18 mouse cellular contexts compared by ENCODE assay signal in genomic region chr6:83147280-83147679, GRCm38 (mm10). TPM values are rescaled to one million over a fixed set of nuclear protein-coding genes. Genes with fewer than 3 reads are reported as not detected.
DNase-seq lines count a peak whose midpoint lies in the region; ATAC-seq and TF ChIP-seq lines count a peak whose summit lies in the region.
"Had no signal": no experiment of that assay in that cellular context is flagged by ENCODE, and none has a peak within 500 bp of the region (broad histone marks: within the 10 kb centered on the region; RNA-seq: fewer than 3 reads in every experiment).

No protein-coding gene starts in this region.

- WGBS in hindbrain, embryonic 13.5 days: 57% methylated on average over 7 of the region's 7 CpGs
- 66% methylated on average over 7 of the region's 7 CpGs for WGBS in hindbrain, postnatal 0 days

- no peak for ATAC-seq in hindbrain, embryonic 13.5 days (ENCODE audit: low FRiP score)
- no peak for ATAC-seq in hindbrain, postnatal 0 days
- no peak for ATAC-seq in megakaryocyte, adult 5-6 weeks (ENCODE audit: poor library complexity, severe bottlenecking)
- ATAC-seq: midbrain, embryonic 13.5 days had no signal

- DNase-seq in hindbrain, postnatal 0 days (ENCODE audit: low spot score): no peak
- peak; percentile 56 to 59 for DNase-seq in adrenal gland, postnatal 36 days
- no peak for DNase-seq in thymus, postnatal 14 days
- no peak for DNase-seq in spleen, postnatal 14 days (ENCODE audit: low spot score in 2 of 2)
- DNase-seq: cerebellum, adult 9-10 months; gastrocnemius, postnatal 25 days; kidney, adult 18-20 months; lung, adult 2 months; retina, postnatal 1 day; right cerebral cortex, postnatal 4 days; thymus, postnatal 4 days had no signal

- no peak overlapping the region for H3K4me2 ChIP-seq in hindbrain, embryonic 13.5 days
- no peak overlapping the region for H3K4me2 ChIP-seq in hindbrain, postnatal 0 days (ENCODE audit: low read depth, low read length)
- H3K4me2 ChIP-seq: embryonic facial prominence, embryonic 13.5 days; midbrain, embryonic 13.5 days; neural tube, embryonic 15.5 days had no signal

- TF ChIP-seq CTCF in hindbrain, postnatal 0 days (IDR thresholded peaks at IDR 0.05; ENCODE audit: low read depth): no peak

- H3K27ac ChIP-seq in hindbrain, embryonic 13.5 days: 0 out of 2 replicates have a peak overlapping the region, but pooled peaks have one; percentile 8
- no peak overlapping the region for H3K27ac ChIP-seq in hindbrain, postnatal 0 days
- H3K27ac ChIP-seq: embryonic facial prominence, embryonic 13.5 days; macrophage; midbrain, embryonic 13.5 days; neural tube, embryonic 15.5 days had no signal

- H3K36me3 ChIP-seq in hindbrain, embryonic 13.5 days: peaks cover 39% of the 10 kb centered on the region
- H3K36me3 ChIP-seq in hindbrain, postnatal 0 days (ENCODE audit: insufficient read depth, low read length): 0 out of 2 replicates have a peak, but pooled peaks cover 4% of the 10 kb centered on the region
- peaks cover 41% of the 10 kb centered on the region for H3K36me3 ChIP-seq in megakaryocyte, embryonic 14.5 days (replicated peaks; ENCODE audit: low read length)

- peak overlapping the region; percentile 24 for H3K9ac ChIP-seq in hindbrain, embryonic 13.5 days
- no peak overlapping the region for H3K9ac ChIP-seq in hindbrain, postnatal 0 days (replicated peaks; ENCODE audit: low read length)
- H3K9ac ChIP-seq: embryonic facial prominence, embryonic 13.5 days; midbrain, embryonic 13.5 days; neural tube, embryonic 15.5 days had no signal

- H3K9me3 ChIP-seq in hindbrain, embryonic 13.5 days: no peaks in the 10 kb centered on the region
- no peaks in the 10 kb centered on the region for H3K9me3 ChIP-seq in hindbrain, postnatal 0 days (ENCODE audit: low read length)
- H3K9me3 ChIP-seq in megakaryocyte, embryonic 14.5 days: no peaks in the 10 kb centered on the region
- H3K9me3 ChIP-seq: embryonic facial prominence, embryonic 13.5 days; midbrain, embryonic 13.5 days; neural tube, embryonic 15.5 days had no signal

- no peak overlapping the region for H3K4me3 ChIP-seq in hindbrain, embryonic 13.5 days
- no peak overlapping the region for H3K4me3 ChIP-seq in hindbrain, postnatal 0 days (ENCODE audit: low read length)
- peak overlapping the region; percentile 17 for H3K4me3 ChIP-seq in megakaryocyte, embryonic 14.5 days (replicated peaks)
- H3K4me3 ChIP-seq: embryonic facial prominence, embryonic 13.5 days; midbrain, embryonic 13.5 days; neural tube, embryonic 15.5 days had no signal

- H3K4me1 ChIP-seq in hindbrain, embryonic 13.5 days (replicated peaks): peaks cover 20% of the 10 kb centered on the region
- H3K4me1 ChIP-seq in hindbrain, postnatal 0 days (ENCODE audit: insufficient read depth, low read length): 0 out of 2 replicates have a peak, but pooled peaks cover 3% of the 10 kb centered on the region
- peaks cover 54% of the 10 kb centered on the region for H3K4me1 ChIP-seq in megakaryocyte, embryonic 14.5 days

- H3K27me3 ChIP-seq in hindbrain, embryonic 13.5 days: no peaks in the 10 kb centered on the region
- no peaks in the 10 kb centered on the region for H3K27me3 ChIP-seq in hindbrain, postnatal 0 days (ENCODE audit: insufficient read depth, low read length)
- peaks cover 35% of the 10 kb centered on the region for H3K27me3 ChIP-seq in megakaryocyte, embryonic 14.5 days (replicated peaks)
- H3K27me3 ChIP-seq: embryonic facial prominence, embryonic 13.5 days; midbrain, embryonic 13.5 days; neural tube, embryonic 15.5 days had no signal

RNA-seq across cellular contexts. Expression of gene Wdr54, which starts 8.9 kb away (rescaled TPM):
- 15.2 and 15.5 TPM in 2 replicates for polyA plus RNA-seq in hindbrain, embryonic 13.5 days (2015; fragmentation: Nextera tagmentation; extraction: Ambion mirVana)
- total RNA-seq in hindbrain, postnatal 0 days (2014; rRNA removed): 8.5 and 13.8 TPM in 2 replicates
- polyA plus RNA-seq in hindbrain, postnatal 0 days (2015; fragmentation: Nextera tagmentation; extraction: Ambion mirVana): 19.9 and 20.0 TPM in 2 replicates
- polyA plus RNA-seq in megakaryocyte, embryonic 14.5 days (2012; ENCODE audit: insufficient read depth, low replicate concordance): 2.0 and 13.3 TPM in 2 replicates
- total RNA-seq in megakaryocyte, adult 5-6 weeks (2015): not detected in 2 replicates
- 0.88 TPM in 1 of 2 replicates, not detected in the other for total RNA-seq in megakaryocyte, adult 5-6 weeks (2017)
- total RNA-seq in adrenal gland, postnatal 36 days (2021): 1 to 10 TPM; 1.8 to 3.1 TPM

RNA-seq across cellular contexts. Expression of gene 1700003E16Rik, which starts 8.9 kb away (rescaled TPM):
- 4.3 and 6.0 TPM in 2 replicates for polyA plus RNA-seq in hindbrain, embryonic 13.5 days (2015; fragmentation: Nextera tagmentation; extraction: Ambion mirVana)
- 12.7 and 17.8 TPM in 2 replicates for total RNA-seq in hindbrain, postnatal 0 days (2014; rRNA removed)
- polyA plus RNA-seq in hindbrain, postnatal 0 days (2015; fragmentation: Nextera tagmentation; extraction: Ambion mirVana): 10.2 and 11.4 TPM in 2 replicates
- polyA plus RNA-seq in megakaryocyte, embryonic 14.5 days (2012; ENCODE audit: insufficient read depth, low replicate concordance): 0.36 TPM in 1 of 2 replicates, not detected in the other
- total RNA-seq in megakaryocyte, adult 5-6 weeks (2015): not detected in 2 replicates
- not detected in 2 replicates for total RNA-seq in megakaryocyte, adult 5-6 weeks (2017)
- total RNA-seq in adrenal gland, postnatal 36 days (2021): under 1 TPM; 0.43 to 0.66 TPM
- total RNA-seq: gastrocnemius, postnatal 25 days had no signal

RNA-seq across cellular contexts. Expression of gene Rtkn, which starts 12.0 kb away (rescaled TPM):
- polyA plus RNA-seq in hindbrain, embryonic 13.5 days (2015; fragmentation: Nextera tagmentation; extraction: Ambion mirVana): 15.9 and 16.6 TPM in 2 replicates
- 40.0 and 73.6 TPM in 2 replicates for total RNA-seq in hindbrain, postnatal 0 days (2014; rRNA removed)
- 20.8 and 21.1 TPM in 2 replicates for polyA plus RNA-seq in hindbrain, postnatal 0 days (2015; fragmentation: Nextera tagmentation; extraction: Ambion mirVana)
- 15.8 and 48.5 TPM in 2 replicates for polyA plus RNA-seq in megakaryocyte, embryonic 14.5 days (2012; ENCODE audit: insufficient read depth, low replicate concordance)
- total RNA-seq in megakaryocyte, adult 5-6 weeks (2015): 0.52 and 0.67 TPM in 2 replicates
- total RNA-seq in megakaryocyte, adult 5-6 weeks (2017): 0.29 and 1.2 TPM in 2 replicates
- total RNA-seq in adrenal gland, postnatal 36 days (2021): 10 to 100 TPM in 1 of 2 experiments, 1 to 10 TPM in 1; 5.1 to 14.0 TPM

RNA-seq across cellular contexts. Expression of gene Dctn1, which starts 18.4 kb away (rescaled TPM):
- polyA plus RNA-seq in hindbrain, embryonic 13.5 days (2015; fragmentation: Nextera tagmentation; extraction: Ambion mirVana): 142 and 147 TPM in 2 replicates
- 124 and 132 TPM in 2 replicates for total RNA-seq in hindbrain, postnatal 0 days (2014; rRNA removed)
- 145 and 153 TPM in 2 replicates for polyA plus RNA-seq in hindbrain, postnatal 0 days (2015; fragmentation: Nextera tagmentation; extraction: Ambion mirVana)
- 113 and 905 TPM in 2 replicates for polyA plus RNA-seq in megakaryocyte, embryonic 14.5 days (2012; ENCODE audit: insufficient read depth, low replicate concordance)
- 30.6 and 38.8 TPM in 2 replicates for total RNA-seq in megakaryocyte, adult 5-6 weeks (2015)
- 41.0 and 61.7 TPM in 2 replicates for total RNA-seq in megakaryocyte, adult 5-6 weeks (2017)
- total RNA-seq in adrenal gland, postnatal 36 days (2021): 100 to 1,000 TPM; 127 to 132 TPM

RNA-seq across cellular contexts. Expression of gene Ino80b, which starts 22.0 kb away (rescaled TPM):
- 13.4 and 14.1 TPM in 2 replicates for polyA plus RNA-seq in hindbrain, embryonic 13.5 days (2015; fragmentation: Nextera tagmentation; extraction: Ambion mirVana)
- total RNA-seq in hindbrain, postnatal 0 days (2014; rRNA removed): 26.7 and 31.0 TPM in 2 replicates
- polyA plus RNA-seq in hindbrain, postnatal 0 days (2015; fragmentation: Nextera tagmentation; extraction: Ambion mirVana): 12.0 and 14.8 TPM in 2 replicates
- polyA plus RNA-seq in megakaryocyte, embryonic 14.5 days (2012; ENCODE audit: insufficient read depth, low replicate concordance): 201 and 370 TPM in 2 replicates
- total RNA-seq in megakaryocyte, adult 5-6 weeks (2015): 18.8 and 19.6 TPM in 2 replicates
- 26.0 and 36.2 TPM in 2 replicates for total RNA-seq in megakaryocyte, adult 5-6 weeks (2017)
- total RNA-seq in adrenal gland, postnatal 36 days (2021): 10 to 100 TPM; 22.4 to 25.2 TPM

Comparison
In these comparisons a context has a peak if more than half of its experiments do, and no peak if none do; other contexts are left out.
1. DNase-seq: peak in adrenal gland, postnatal 36 days (2 of 2); none in hindbrain, postnatal 0 days (single experiment), thymus, postnatal 14 days (single experiment) and spleen, postnatal 14 days (0 of 2).